Mouse (Mus musculus) thymus, postnatal 36 days (tissue): ENCODE measurements around the gene Olfr62.

Experiments used
- DNase-seq, 2 experiments: peaks; one replicate each; pipeline ENCODE4 v3.0.0; 2022; ENCODE audit warnings: mixed read lengths in 2 of 2

Olfr62 gene

GRCm38 (mm10) chr4:118658652-118659051, at the start of gene Olfr62:
Gene Olfr62, plus strand, starts transcription at chr4:118658952.
- DNase-seq: no peak

- DNase-seq: no peak
Measured at GRCm38 (mm10) chr4:118609836-118610235, 48.9 kb upstream of the Olfr62 start.

- peak; percentile 17 to 33 for DNase-seq
Measured at GRCm38 (mm10) chr4:118612619-118613018, 46.1 kb upstream of the Olfr62 start.

GRCm38 (mm10) chr4:118615412-118615811, 43.3 kb upstream of the Olfr62 start:
- DNase-seq: no peak

GRCm38 (mm10) chr4:118620279-118620966, 38.3 kb upstream of the Olfr62 start, which contains the start of the genes Cfap57 and Ebna1bp2:
Gene Cfap57, minus strand, starts transcription at chr4:118620777.
Gene Ebna1bp2, plus strand, starts transcription at chr4:118620799.
- peak; percentile 88 to 89 for DNase-seq

- DNase-seq: no peak
Measured at GRCm38 (mm10) chr4:118620967-118621320, 37.8 kb upstream of the Olfr62 start.

- DNase-seq: no peak
Measured at GRCm38 (mm10) chr4:118621781-118622180, 37.0 kb upstream of the Olfr62 start.

GRCm38 (mm10) chr4:118630261-118630660, 28.5 kb upstream of the Olfr62 start:
- no peak for DNase-seq

GRCm38 (mm10) chr4:118642346-118643190, 16.2 kb upstream of the Olfr62 start:
- DNase-seq: no peak

- DNase-seq: peak; percentile 35 to 37
Measured at GRCm38 (mm10) chr4:118645234-118645633, 13.5 kb upstream of the Olfr62 start.

- DNase-seq: no peak
Measured at GRCm38 (mm10) chr4:118687086-118687485, 28.3 kb downstream of the Olfr62 start.

- peak; percentile 3 to 12 for DNase-seq
Measured at GRCm38 (mm10) chr4:118692412-118692973, 33.7 kb downstream of the Olfr62 start, which contains the start of gene Olfr1342. Gene Olfr1342, minus strand, starts transcription at chr4:118692756.

GRCm38 (mm10) chr4:118693812-118694211, 35.1 kb downstream of the Olfr62 start:
- DNase-seq: no peak

GRCm38 (mm10) chr4:118703223-118703622, 44.5 kb downstream of the Olfr62 start, which contains the start of gene Olfr1341:
Gene Olfr1341, plus strand, starts transcription at chr4:118703523.
- DNase-seq: no peak

GRCm38 (mm10) chr4:118708086-118708485, 49.3 kb downstream of the Olfr62 start:
- DNase-seq: no peak

- DNase-seq: no peak
Measured at GRCm38 (mm10) chr4:118711656-118712055, 52.9 kb downstream of the Olfr62 start.
